Mouse (Mus musculus): ENCODE results near the gene Ccdc141.

The Ccdc141 gene

GRCm38 (mm10) chr2:77173821-77174220 lies 3.4 kb upstream of the Ccdc141 start:
- CTCF ChIA-PET, result no interaction called here

- CTCF ChIA-PET, result no interaction called here
Observed at GRCm38 (mm10) chr2:77173366-77173765, 2.9 kb upstream of the Ccdc141 start.

- CTCF ChIA-PET, result no interaction called here
Observed at GRCm38 (mm10) chr2:77172241-77172671, 1.8 kb upstream of the Ccdc141 start.

GRCm38 (mm10) chr2:77171444-77172240 lies 1.2 kb upstream of the Ccdc141 start:
- CTCF ChIA-PET, result no interaction called here

GRCm38 (mm10) chr2:77169916-77170632 lies 362 bp downstream of the Ccdc141 start:
- CTCF ChIA-PET, result no interaction called here

GRCm38 (mm10) chr2:77169218-77169617 lies 1.2 kb downstream of the Ccdc141 start:
- CTCF ChIA-PET, result no interaction called here

GRCm38 (mm10) chr2:77168781-77169180 lies 1.7 kb downstream of the Ccdc141 start:
- CTCF ChIA-PET, result no interaction called here

- CTCF ChIA-PET, result no interaction called here
Observed at GRCm38 (mm10) chr2:77168081-77168685, 2.3 kb downstream of the Ccdc141 start.

GRCm38 (mm10) chr2:77166366-77166765 lies 4.1 kb downstream of the Ccdc141 start:
- CTCF ChIA-PET, result no interaction called here

GRCm38 (mm10) chr2:77164662-77165061 lies 5.8 kb downstream of the Ccdc141 start:
- CTCF ChIA-PET, result no interaction called here

GRCm38 (mm10) chr2:77163381-77163780 lies 7.1 kb downstream of the Ccdc141 start:
- CTCF ChIA-PET, result no interaction called here

- CTCF ChIA-PET, result no interaction called here
Observed at GRCm38 (mm10) chr2:77162135-77162534, 8.3 kb downstream of the Ccdc141 start.

GRCm38 (mm10) chr2:77157546-77157945 lies 12.9 kb downstream of the Ccdc141 start:
- CTCF ChIA-PET, result no interaction called here

- CTCF ChIA-PET, result no interaction called here
Observed at GRCm38 (mm10) chr2:77154080-77154479, 16.4 kb downstream of the Ccdc141 start.

- CTCF ChIA-PET, result no interaction called here
Observed at GRCm38 (mm10) chr2:77151255-77151654, 19.2 kb downstream of the Ccdc141 start.

GRCm38 (mm10) chr2:77149576-77149975 lies 20.9 kb downstream of the Ccdc141 start:
- CTCF ChIA-PET, result no interaction called here

- CTCF ChIA-PET, result no interaction called here
Observed at GRCm38 (mm10) chr2:77148215-77148614, 22.2 kb downstream of the Ccdc141 start.

GRCm38 (mm10) chr2:77146968-77147367 lies 23.5 kb downstream of the Ccdc141 start:
- CTCF ChIA-PET, result no interaction called here

GRCm38 (mm10) chr2:77146291-77146690 lies 24.1 kb downstream of the Ccdc141 start:
- CTCF ChIA-PET, result no interaction called here

GRCm38 (mm10) chr2:77143536-77143935 lies 26.9 kb downstream of the Ccdc141 start:
- CTCF ChIA-PET, result no interaction called here

- CTCF ChIA-PET, result no interaction called here
Observed at GRCm38 (mm10) chr2:77138879-77139278, 31.6 kb downstream of the Ccdc141 start.

- CTCF ChIA-PET, result no interaction called here
Observed at GRCm38 (mm10) chr2:77134906-77135305, 35.5 kb downstream of the Ccdc141 start.

- CTCF ChIA-PET, result no interaction called here
Observed at GRCm38 (mm10) chr2:77133407-77133806, 37.0 kb downstream of the Ccdc141 start.

Data from spleen, embryonic (tissue).